Mouse (Mus musculus) megakaryocyte, embryonic 14.5 days (primary cell): ENCODE measurements at regions not wholly inside any gene's neighbourhood (a gene's known extent, or its start where the extent isn't known, plus 50 kb on each side); places are given as distances from the start of the nearest gene placed in this dataset.

Experiments used
- H3K27me3 ChIP-seq: replicated peaks from 2 replicates; pipeline ENCODE3; 2012; ENCODE audit warnings: inconsistent platforms
- H3K36me3 ChIP-seq: replicated peaks from 2 replicates; pipeline ENCODE3; 2012; ENCODE audit warnings: low read length, inconsistent platforms, mixed read lengths
- H3K4me1 ChIP-seq: 2 replicates; pipeline ENCODE4 v1.6.1; 2012; ENCODE audit warnings: inconsistent platforms
- H3K4me3 ChIP-seq: replicated peaks from 2 replicates; pipeline ENCODE3; 2012; ENCODE audit warnings: moderate library complexity, mild to moderate bottlenecking, inconsistent platforms
- H3K9me3 ChIP-seq: 2 replicates; pipeline ENCODE4 v1.6.1; 2012; ENCODE audit warnings: inconsistent platforms
- FLI1 ChIP-seq: IDR thresholded peaks from 2 replicates; pipeline ENCODE4 v1.6.1; 2012; ENCODE audit warnings: low read length, inconsistent platforms, mixed read lengths
- GATA1 ChIP-seq: IDR thresholded peaks from 3 replicates; pipeline ENCODE4 v1.6.1; 2012; ENCODE audit warnings: mixed read lengths, low read length, inconsistent platforms, borderline replicate concordance

DNA sequence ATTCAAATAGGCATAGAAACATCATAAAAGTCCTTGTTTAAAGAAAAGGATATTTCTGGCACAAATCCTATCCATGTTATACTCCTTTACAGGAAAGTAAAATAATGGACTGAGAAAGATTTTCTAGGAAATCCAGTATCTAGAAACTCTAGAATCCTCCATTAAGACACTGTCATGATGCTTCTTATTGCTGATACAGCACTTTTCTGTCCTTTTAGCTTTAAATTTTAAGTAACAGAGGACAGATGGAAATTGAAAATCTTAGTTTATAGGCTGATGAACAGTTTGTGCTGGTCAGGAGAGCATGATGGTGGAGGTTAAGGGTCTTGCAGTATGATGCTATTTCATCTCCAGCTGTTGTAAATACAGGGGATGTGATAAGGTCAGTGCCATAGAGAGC is 459.9 kb downstream of the Olfm4 start:
- no peaks in the 10 kb centered on the region for H3K4me1 ChIP-seq
- H3K4me3 ChIP-seq: no peak overlapping the region
- peaks cover 7% of the 10 kb centered on the region for H3K9me3 ChIP-seq
- H3K36me3 ChIP-seq: no peaks in the 10 kb centered on the region
- no peaks in the 10 kb centered on the region for H3K27me3 ChIP-seq
- TF ChIP-seq FLI1 (no peak), GATA1 (no peak)

DNA sequence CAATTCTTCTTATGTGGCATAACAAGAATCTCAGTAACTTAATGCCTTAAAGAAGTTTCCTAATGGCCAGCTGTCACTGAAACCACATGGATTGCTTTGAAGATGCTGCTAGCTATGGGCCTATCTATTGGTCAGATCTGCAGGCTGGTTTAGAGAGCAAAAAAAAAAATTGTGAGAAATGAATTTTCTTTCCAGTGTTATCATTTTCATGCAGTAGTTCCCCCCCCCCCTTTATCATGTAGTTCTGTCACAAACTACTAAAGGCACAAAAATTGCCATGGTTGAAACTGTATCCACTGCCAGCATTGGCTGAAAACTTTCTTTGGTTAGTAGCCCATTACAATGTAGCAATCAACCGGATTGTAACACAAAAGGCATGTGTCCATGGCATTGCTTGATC is 487.6 kb downstream of the Olfm4 start:
- H3K27me3 ChIP-seq: no peaks in the 10 kb centered on the region
- no peaks in the 10 kb centered on the region for H3K9me3 ChIP-seq
- TF ChIP-seq FLI1 (no peak), GATA1 (no peak)
- H3K36me3 ChIP-seq: no peaks in the 10 kb centered on the region
- H3K4me3 ChIP-seq: no peak overlapping the region
- no peaks in the 10 kb centered on the region for H3K4me1 ChIP-seq

DNA sequence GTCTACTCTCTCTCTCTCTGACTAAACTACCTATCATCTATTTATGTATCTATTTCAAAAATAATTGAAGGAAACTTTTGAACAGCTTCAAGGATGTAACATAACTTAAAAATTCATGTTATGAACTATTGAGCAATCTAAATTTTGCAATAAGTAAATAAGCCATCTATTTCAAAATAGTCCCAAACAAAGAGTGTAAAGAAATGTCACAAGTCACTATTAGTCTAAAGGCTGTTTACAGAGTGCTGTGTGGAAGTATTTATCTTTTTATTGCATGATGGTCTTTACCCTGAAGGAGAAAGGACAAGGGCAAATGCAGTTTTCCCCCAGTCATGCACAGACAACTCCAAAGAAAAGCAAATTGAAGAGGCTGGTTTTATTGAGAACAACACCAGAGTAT is 496.0 kb downstream of the Olfm4 start:
- no peaks in the 10 kb centered on the region for H3K4me1 ChIP-seq
- TF ChIP-seq GATA1: no peak

DNA sequence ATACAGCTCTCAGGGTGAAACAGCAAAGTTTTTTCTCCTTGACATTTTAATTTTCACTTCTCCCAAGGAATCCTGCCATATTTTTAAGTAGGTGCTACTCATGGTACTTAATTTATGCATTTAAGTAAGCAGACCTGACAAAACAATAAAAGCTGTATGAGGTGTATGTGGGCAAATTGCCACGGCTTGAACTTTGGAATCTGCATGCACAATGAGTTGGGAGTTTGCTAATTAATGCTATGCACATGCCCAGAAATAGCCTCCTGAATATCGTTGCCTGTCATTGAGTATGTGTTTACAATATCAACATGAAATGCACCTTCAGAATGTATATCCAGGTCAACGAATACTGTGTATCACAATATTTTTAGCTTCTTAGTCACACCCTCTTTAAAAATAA is 498.9 kb downstream of the Olfm4 start:
- Histone ChIP-seq H3K27me3 (no peaks in the 10 kb centered on the region), H3K9me3 (peaks cover 19% of the 10 kb centered on the region), H3K4me3 (no peak overlapping the region), H3K4me1 (no peaks in the 10 kb centered on the region), H3K36me3 (no peaks in the 10 kb centered on the region)
- TF ChIP-seq FLI1 (no peak), GATA1 (no peak)

More for the DNA sequence above, 496.0 kb downstream of the Olfm4 start:
- Histone ChIP-seq H3K4me3 (no peak overlapping the region), H3K27me3 (no peaks in the 10 kb centered on the region), H3K36me3 (no peaks in the 10 kb centered on the region), H3K9me3 (peaks cover 16% of the 10 kb centered on the region)

DNA sequence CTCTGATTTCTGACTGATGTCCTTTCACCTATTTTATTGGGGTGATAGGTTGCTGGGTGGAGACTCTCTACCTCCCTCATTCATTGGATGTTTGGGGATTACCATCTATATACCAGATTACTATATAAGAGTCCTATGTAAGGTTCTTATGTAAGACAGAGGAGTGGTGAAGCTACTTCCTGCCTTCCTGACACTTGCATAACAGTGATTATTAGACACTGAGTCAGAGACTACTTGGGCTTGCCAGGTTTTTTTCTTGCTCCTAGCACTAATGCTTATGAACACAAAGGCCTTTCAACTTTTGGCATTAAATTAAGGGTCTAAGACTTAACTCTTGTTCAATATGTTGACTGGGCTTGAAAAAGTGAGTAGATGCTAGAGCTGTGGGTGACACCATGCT is 500.4 kb downstream of the Olfm4 start:
- no peaks in the 10 kb centered on the region for H3K27me3 ChIP-seq
- no peak overlapping the region for H3K4me3 ChIP-seq
- H3K36me3 ChIP-seq: no peaks in the 10 kb centered on the region
- no peaks in the 10 kb centered on the region for H3K4me1 ChIP-seq
- no peak for TF ChIP-seq GATA1
- TF ChIP-seq FLI1: no peak
- peaks cover 25% of the 10 kb centered on the region for H3K9me3 ChIP-seq

DNA sequence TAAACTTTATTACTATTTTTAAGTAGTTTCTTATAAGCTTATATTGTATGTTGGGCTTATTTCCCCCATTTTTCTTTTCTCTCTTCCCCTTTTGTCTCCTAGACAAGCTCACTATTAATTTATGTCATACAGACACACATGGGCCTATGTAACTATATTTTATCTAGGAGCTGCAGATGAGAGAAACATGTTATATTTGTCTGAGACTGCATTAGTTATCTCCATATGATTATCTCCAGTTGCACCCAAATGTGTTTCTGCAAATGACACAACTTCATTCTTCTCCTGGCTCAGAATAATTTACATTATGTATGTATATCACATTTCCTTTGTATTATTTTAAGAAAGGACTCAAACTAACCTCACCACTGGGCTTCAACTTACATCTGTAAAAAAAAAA is 501.3 kb downstream of the Olfm4 start:
- TF ChIP-seq GATA1: no peak
- TF ChIP-seq FLI1: no peak
- H3K9me3 ChIP-seq: peaks cover 33% of the 10 kb centered on the region

DNA sequence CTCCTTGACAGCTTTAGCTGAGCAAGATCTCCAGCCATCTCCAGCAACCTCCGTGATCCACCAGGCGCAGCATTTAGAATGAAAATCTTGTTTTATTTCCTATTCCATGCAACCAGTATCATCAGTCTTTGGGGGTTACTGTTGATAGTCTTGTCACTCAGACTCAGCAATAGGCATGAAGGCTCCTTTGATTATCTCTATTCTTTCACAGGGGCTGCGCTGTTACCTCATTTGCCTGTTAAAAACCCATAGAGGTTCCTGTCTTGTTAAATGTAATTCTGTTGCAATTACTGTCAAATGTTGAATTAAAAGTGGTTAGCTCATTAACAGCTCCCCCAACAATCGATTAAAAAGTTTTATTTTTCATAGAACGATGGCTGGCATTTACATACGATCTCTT is 502.7 kb downstream of the Olfm4 start:
- Histone ChIP-seq H3K27me3 (no peaks in the 10 kb centered on the region), H3K4me3 (no peak overlapping the region), H3K9me3 (peaks cover 38% of the 10 kb centered on the region), H3K36me3 (no peaks in the 10 kb centered on the region), H3K4me1 (no peaks in the 10 kb centered on the region)
- TF ChIP-seq GATA1 (no peak), FLI1 (no peak)

More for the DNA sequence above, 501.3 kb downstream of the Olfm4 start:
- Histone ChIP-seq H3K4me1 (no peaks in the 10 kb centered on the region), H3K27me3 (no peaks in the 10 kb centered on the region), H3K36me3 (no peaks in the 10 kb centered on the region), H3K4me3 (no peak overlapping the region)

DNA sequence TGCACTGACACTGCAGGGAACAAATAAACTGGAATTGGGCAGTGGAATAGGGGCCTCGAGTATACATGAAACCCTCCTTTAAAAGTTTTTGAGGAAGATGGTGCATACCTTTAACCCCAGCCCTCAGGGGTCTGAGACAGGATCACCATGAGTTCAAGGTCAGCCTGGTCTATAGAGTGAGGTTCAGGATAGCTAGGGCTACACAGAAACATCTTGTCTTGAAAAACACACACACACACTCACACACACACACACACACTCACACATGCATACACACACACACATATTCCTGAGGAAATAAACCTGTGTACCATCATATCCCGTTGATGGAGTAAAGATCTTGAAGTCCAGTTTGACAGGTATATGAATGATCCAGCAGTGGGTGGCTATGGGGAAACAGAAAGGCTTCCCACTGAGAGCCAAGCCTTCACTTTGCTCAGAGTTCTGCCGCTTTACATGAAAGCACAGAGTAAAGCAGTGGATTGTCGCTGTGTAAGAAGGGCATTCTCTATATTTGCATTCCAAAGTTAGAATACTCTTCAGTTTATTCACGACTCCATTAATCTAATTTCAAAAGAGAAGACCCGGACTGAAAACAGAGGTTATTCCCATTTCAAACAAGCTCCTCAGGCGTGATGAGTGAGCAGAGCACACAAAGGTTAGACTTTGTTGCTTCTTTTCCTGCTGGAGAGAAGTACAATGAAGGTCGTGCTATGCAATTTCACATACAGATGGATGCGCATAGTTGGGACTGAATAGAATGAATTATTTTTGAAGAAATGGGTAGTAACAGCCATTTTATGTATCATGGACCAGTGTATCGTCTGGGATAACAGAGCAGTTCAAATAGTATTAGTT is 508.4 kb downstream of the Olfm4 start:
- TF ChIP-seq FLI1 (no peak), GATA1 (no peak)
- H3K9me3 ChIP-seq: peaks cover 27% of the 10 kb centered on the region
- no peak overlapping the region for H3K4me3 ChIP-seq
- no peaks in the 10 kb centered on the region for H3K4me1 ChIP-seq
- H3K36me3 ChIP-seq: no peaks in the 10 kb centered on the region
- no peaks in the 10 kb centered on the region for H3K27me3 ChIP-seq

DNA sequence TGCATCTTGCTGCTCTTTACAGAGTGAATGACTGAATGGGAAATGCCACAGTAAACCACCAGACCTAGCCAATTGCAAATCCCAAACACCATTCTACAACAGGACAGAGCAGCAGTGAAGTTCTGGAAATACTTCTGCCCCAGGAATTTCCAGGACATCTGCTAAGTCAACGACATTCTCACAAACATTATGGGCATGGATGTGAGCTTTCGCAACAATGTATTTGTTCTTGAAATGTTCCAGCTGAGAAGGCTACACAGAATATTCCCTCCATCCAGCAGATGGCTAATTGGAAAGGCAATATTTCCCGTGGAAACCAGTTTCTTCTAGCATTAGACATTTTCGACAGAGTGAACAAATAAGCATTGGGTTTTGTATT is 509.0 kb downstream of the Olfm4 start:
- Histone ChIP-seq H3K4me3 (no peak overlapping the region), H3K27me3 (no peaks in the 10 kb centered on the region), H3K4me1 (no peaks in the 10 kb centered on the region), H3K9me3 (peaks cover 22% of the 10 kb centered on the region), H3K36me3 (no peaks in the 10 kb centered on the region)
- TF ChIP-seq FLI1 (no peak), GATA1 (no peak)

DNA sequence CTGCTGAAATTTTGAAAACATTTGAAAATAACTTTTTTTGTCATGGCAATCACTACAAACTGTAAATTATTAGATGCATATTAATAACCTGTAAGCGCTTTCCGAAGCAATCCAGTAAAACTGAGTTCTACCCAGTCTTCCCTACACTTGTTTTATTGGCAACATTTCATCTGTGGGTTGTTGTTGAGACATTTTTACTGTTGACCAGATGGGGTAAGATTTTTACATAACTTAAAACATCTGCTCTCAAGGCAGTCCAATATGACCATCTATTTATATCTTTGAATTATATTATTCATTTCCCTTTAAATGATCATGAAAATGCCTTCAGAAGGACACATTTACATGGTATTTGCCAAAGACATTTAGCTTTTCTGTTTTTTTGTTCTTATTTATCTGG is 520.5 kb downstream of the Olfm4 start:
- TF ChIP-seq GATA1 (no peak), FLI1 (no peak)

More for the DNA sequence above, 520.5 kb downstream of the Olfm4 start:
- Histone ChIP-seq H3K9me3 (no peaks in the 10 kb centered on the region; the same call in 1 of the 2 replicates), H3K27me3 (no peaks in the 10 kb centered on the region), H3K4me1 (no peaks in the 10 kb centered on the region), H3K4me3 (no peak overlapping the region), H3K36me3 (no peaks in the 10 kb centered on the region)
